Mouse (Mus musculus) forebrain, embryonic 10.5 days (tissue): Measurements from ENCODE around the gene Pam. TPM values are rescaled to one million over a fixed set of nuclear protein-coding genes. Genes with fewer than 3 reads are reported as not detected.

Source experiments
- DNase-seq: peaks from one replicate; pipeline ENCODE4 v3.0.0-alpha.2; 2017; ENCODE audit warnings: low spot score; ENCODE audit errors: extremely low spot score
- H3K27ac ChIP-seq: fragments of 300-500 bp; sonication (generic); 2 replicates; pipeline ENCODE4 v1.5.1; 2016; ENCODE audit warnings: mild to moderate bottlenecking
- H3K27me3 ChIP-seq: fragments of 300-500 bp; sonication (generic); 2 replicates; pipeline ENCODE4 v1.6.1; 2016; ENCODE audit warnings: mild to moderate bottlenecking; ENCODE audit not compliant: poor library complexity, severe bottlenecking
- H3K36me3 ChIP-seq: fragments of 300-500 bp; sonication (generic); replicated peaks from 2 replicates; pipeline ENCODE4 v1.6.1; 2016; ENCODE audit warnings: mild to moderate bottlenecking, moderate library complexity
- H3K4me1 ChIP-seq: fragments of 300-500 bp; sonication (generic); 2 replicates; pipeline ENCODE4 v1.6.1; 2016
- H3K4me3 ChIP-seq: fragments of 300-500 bp; sonication (generic); 2 replicates; pipeline ENCODE4 v1.5.1; 2016; ENCODE audit warnings: mild to moderate bottlenecking, moderate library complexity
- H3K9me3 ChIP-seq: fragments of 300-500 bp; sonication (generic); 2 replicates; pipeline ENCODE4 v1.6.1; 2016; ENCODE audit warnings: mild to moderate bottlenecking, moderate library complexity
- WGBS: fragments of 180-500 bp; shearing (Covaris S2); methylation state at CpG from one replicate; pipeline ENCODE4 v1.1.7; 2016; 5-methylcytosine and 5-hydroxymethylcytosine counted together
- polyA plus RNA-seq: library from polyadenylated mRNA; unstranded; fragments of >200 nt; fragmentation: Nextera tagmentation; extraction: Ambion mirVana; gene quantifications from 2 replicates; pipeline ENCODE4 v1.2.1, GENCODE M21; 2016

Gene Pam
- polyA plus RNA-seq, 1 experiment from 2014 or later = 13.8 TPM

- Histone ChIP-seq H3K4me3 (no peak overlapping the region), H3K36me3 (no peaks in the 10 kb centered on the region), H3K4me1 (peaks cover 52% of the 10 kb centered on the region), H3K27me3 (peaks cover 27% of the 10 kb centered on the region), H3K27ac (no peak overlapping the region), H3K9me3 (no peaks in the 10 kb centered on the region)
- DNase-seq = no peak
- WGBS = 87% methylated on average over 7 of the region's 7 CpGs
Measured at GRCm38 (mm10) chr1:98049756-98050155, 45.7 kb downstream of the Pam start.

- no peak overlapping the region for H3K4me3 ChIP-seq
- no peak for DNase-seq
- peaks cover 40% of the 10 kb centered on the region for H3K27me3 ChIP-seq
- H3K36me3 ChIP-seq = no peaks in the 10 kb centered on the region
- H3K27ac ChIP-seq = no peak overlapping the region
- H3K4me1 ChIP-seq = peaks cover 38% of the 10 kb centered on the region
- no peaks in the 10 kb centered on the region for H3K9me3 ChIP-seq
- WGBS = 32% methylated on average over 5 of the region's 5 CpGs
Measured at GRCm38 (mm10) chr1:98048218-98048801, 47.1 kb downstream of the Pam start.

DNA sequence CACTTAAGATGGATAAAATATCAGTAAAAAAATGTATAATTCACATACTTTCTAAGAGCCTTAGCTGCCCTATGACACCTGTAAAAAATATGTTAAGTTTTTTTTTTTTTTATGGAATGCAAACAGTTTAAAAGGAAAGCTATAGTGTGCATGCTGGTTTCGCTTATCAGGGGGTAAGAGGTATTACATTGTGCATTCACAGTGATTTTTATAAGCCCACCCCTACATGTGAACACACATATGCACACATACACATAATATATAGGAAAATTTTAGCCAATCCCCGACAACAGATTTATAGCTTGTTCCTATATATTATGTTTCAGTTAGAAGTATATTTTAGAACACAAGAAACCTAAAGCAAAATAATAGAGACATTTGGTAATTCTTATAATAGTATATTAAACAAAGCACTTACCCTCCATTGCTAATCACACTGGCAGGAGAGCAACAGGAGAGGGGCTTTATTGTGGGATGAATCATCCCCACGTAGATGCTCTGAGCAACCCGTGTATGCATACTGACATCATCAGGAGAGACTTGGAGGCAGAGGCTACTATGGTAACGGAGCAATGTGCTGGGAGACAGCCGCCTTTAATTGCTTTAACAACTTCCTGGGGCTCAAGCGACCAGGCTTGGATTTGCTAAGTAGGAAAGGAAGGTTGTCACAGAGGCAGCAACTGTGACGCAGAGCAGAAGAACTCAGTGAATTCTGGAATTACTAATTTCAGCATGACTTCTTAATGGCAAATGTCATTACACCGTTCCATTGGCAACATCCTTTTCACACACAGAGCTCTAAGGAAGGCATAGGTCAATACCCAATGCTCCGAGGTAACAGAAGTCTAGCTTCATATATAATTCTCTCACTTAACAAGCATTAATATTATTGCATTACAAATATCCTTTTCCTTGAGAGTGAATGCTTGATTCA lies 47.9 kb downstream of the Pam start:
- Histone ChIP-seq H3K9me3 (no peaks in the 10 kb centered on the region), H3K27me3 (peaks cover 40% of the 10 kb centered on the region), H3K4me1 (peaks cover 42% of the 10 kb centered on the region), H3K27ac (no peak overlapping the region), H3K36me3 (no peaks in the 10 kb centered on the region), H3K4me3 (no peak overlapping the region)
- DNase-seq = peak; percentile 36
- WGBS = 22% methylated on average over 10 of the region's 10 CpGs

DNA sequence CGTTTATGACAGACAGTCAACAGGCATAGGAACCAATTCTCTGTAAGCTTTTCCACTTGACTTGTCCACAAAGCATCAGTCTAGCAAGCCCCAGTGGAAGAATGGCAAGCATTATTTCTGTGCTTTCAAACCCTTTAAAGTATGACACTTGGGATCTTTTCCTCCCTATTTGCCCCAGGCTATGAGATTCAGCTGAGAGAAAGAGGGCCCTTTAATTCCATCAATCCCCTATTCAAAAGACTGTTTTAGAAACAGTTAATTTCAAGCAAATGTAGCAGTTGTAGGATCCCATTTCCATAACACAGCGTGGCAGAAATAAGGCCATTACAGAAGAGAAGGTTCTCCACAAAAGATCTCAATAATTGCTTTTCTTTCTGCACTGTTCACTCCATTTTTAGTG lies 53.0 kb downstream of the Pam start:
- Histone ChIP-seq H3K4me3 (no peak overlapping the region), H3K27ac (no peak overlapping the region), H3K36me3 (no peaks in the 10 kb centered on the region), H3K27me3 (peaks cover 58% of the 10 kb centered on the region), H3K9me3 (no peaks in the 10 kb centered on the region), H3K4me1 (peaks cover 23% of the 10 kb centered on the region)
- WGBS = 7% methylated on average over 2 of the region's 2 CpGs
- DNase-seq = no peak

DNA sequence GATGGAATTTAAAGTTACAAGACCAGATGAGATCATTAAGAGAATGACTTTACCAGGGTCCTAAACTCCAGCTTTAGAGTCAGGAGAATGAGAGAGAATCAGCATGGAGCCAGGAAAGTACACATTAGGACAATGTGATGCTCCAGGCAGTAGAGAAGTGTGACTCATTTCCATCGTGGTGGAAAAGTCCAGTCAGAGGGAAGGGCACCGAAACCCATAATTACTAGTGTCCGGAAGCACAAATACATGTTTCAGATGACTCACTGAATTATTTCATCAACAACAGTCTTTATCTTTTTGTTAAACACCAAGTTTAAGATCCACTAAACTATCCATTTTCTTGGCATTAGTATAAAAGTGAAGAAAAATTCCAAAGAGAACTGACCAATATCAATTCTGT lies 57.2 kb downstream of the Pam start:
- no peak for DNase-seq

GRCm38 (mm10) chr1:98035736-98036135 lies 59.7 kb downstream of the Pam start:
- H3K4me1 ChIP-seq = no peaks in the 10 kb centered on the region
- WGBS = 83% methylated on average over 2 of the region's 2 CpGs
- peaks cover 17% of the 10 kb centered on the region for H3K27me3 ChIP-seq
- H3K36me3 ChIP-seq = no peaks in the 10 kb centered on the region
- no peak for DNase-seq
- H3K4me3 ChIP-seq = no peak overlapping the region
- no peak overlapping the region for H3K27ac ChIP-seq
- no peaks in the 10 kb centered on the region for H3K9me3 ChIP-seq

More for the DNA sequence above, 57.2 kb downstream of the Pam start:
- Histone ChIP-seq H3K27me3 (peaks cover 21% of the 10 kb centered on the region), H3K4me1 (peaks cover 15% of the 10 kb centered on the region), H3K9me3 (no peaks in the 10 kb centered on the region), H3K27ac (no peak overlapping the region), H3K36me3 (no peaks in the 10 kb centered on the region), H3K4me3 (no peak overlapping the region)
- WGBS = 87% methylated on average over 3 of the region's 3 CpGs

- Histone ChIP-seq H3K9me3 (no peaks in the 10 kb centered on the region), H3K27ac (no peak overlapping the region), H3K4me1 (no peaks in the 10 kb centered on the region), H3K4me3 (no peak overlapping the region), H3K27me3 (no peaks in the 10 kb centered on the region), H3K36me3 (no peaks in the 10 kb centered on the region)
- no peak for DNase-seq
- 90% methylated on average over 8 of the region's 8 CpGs for WGBS
Measured at GRCm38 (mm10) chr1:98031802-98032201, 63.6 kb downstream of the Pam start.

DNA sequence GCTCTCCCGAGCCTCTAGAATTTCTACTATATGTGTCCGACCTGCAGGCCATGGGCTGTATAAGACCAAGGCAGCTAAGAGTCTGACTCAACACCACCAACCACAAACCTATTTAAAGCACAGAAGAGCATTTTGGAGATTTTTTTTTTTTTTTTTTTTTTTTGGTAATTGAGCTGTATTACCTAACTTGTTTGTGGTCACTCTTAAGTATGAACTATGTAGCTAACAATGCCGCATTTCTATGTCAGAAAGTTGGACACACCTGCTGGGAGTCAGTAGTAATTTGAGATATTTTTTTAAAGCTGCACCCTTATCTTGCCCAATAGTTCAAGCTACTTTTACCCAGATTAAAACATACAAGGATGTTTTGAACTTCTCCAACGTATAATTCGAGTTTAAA lies 66.4 kb downstream of the Pam start:
- Histone ChIP-seq H3K4me3 (no peak overlapping the region), H3K36me3 (no peaks in the 10 kb centered on the region), H3K27me3 (no peaks in the 10 kb centered on the region), H3K27ac (no peak overlapping the region), H3K4me1 (no peaks in the 10 kb centered on the region), H3K9me3 (no peaks in the 10 kb centered on the region)
- no peak for DNase-seq
- WGBS = 93% methylated on average over 5 of the region's 5 CpGs

GRCm38 (mm10) chr1:98028468-98028867 lies 67.0 kb downstream of the Pam start:
- no peaks in the 10 kb centered on the region for H3K36me3 ChIP-seq
- H3K27ac ChIP-seq = no peak overlapping the region
- H3K27me3 ChIP-seq = no peaks in the 10 kb centered on the region
- no peaks in the 10 kb centered on the region for H3K9me3 ChIP-seq
- no peak overlapping the region for H3K4me3 ChIP-seq
- no peaks in the 10 kb centered on the region for H3K4me1 ChIP-seq
- 92% methylated on average over 5 of the region's 5 CpGs for WGBS
- no peak for DNase-seq

- no peak overlapping the region for H3K4me3 ChIP-seq
Measured at GRCm38 (mm10) chr1:98027959-98028358, 67.5 kb downstream of the Pam start.

DNA sequence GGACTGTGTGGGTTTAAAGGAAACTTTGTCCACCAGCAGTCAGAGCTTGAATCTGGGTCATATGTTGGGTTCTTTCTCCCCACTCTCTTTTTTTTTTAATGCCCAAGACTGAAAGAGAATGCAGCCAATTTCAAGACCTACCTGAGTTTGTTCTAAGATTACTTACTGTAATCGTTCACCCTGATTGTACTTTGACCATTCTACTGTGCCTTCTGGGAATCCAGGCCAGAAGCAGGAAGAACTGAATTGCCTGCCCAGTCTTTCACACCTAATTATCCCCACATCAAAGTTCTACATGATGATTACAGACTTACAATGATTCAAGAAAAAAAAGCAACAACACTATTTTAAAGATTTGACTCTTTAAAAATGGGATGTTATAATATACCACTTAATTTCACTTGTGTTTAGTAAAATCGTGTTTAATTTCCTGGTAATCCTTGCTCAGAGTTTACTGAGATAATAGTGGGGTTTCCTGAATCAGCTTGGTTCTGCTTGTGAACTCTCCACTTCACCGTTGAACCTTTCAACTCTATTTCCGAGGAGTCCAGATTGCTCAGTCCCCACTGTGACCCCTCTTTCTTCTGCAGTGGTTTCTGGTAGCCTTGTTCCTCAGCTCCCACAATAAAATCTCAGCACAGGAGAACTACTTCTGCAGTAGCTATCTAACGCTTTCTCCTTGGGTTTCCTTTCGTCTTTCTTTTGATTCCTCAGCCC lies 69.4 kb downstream of the Pam start:
- H3K4me3 ChIP-seq = no peak overlapping the region
- no peaks in the 10 kb centered on the region for H3K27me3 ChIP-seq
- H3K27ac ChIP-seq = no peak overlapping the region
- no peaks in the 10 kb centered on the region for H3K4me1 ChIP-seq
- DNase-seq = no peak
- H3K9me3 ChIP-seq = no peaks in the 10 kb centered on the region
- no peaks in the 10 kb centered on the region for H3K36me3 ChIP-seq
- WGBS = 90% methylated on average over 6 of the region's 6 CpGs

More at GRCm38 (mm10) chr1:98027959-98028358, 67.5 kb downstream of the Pam start:
- Histone ChIP-seq H3K27ac (no peak overlapping the region), H3K4me1 (no peaks in the 10 kb centered on the region), H3K27me3 (no peaks in the 10 kb centered on the region), H3K9me3 (no peaks in the 10 kb centered on the region), H3K36me3 (no peaks in the 10 kb centered on the region)
- DNase-seq = no peak
- WGBS = 91% methylated on average over 4 of the region's 4 CpGs

DNA sequence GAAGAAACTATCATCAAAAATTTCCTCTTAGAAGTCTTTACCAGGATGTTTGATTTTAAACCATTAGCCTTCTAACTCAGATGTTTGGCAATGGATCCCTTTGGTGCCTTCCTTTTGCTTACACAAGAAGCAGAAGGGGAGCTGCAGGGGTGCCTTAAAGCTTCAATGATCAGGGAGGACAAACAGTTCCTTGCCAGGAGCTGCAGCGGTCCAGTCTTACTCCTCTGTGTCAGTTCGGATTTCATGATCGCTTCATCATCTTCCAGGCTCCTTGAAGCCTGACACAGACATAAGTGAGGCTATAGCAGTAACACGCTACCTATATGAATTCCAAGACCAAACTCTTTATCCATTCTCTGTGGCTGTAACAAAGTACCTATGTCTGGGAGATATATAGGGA lies 71.6 kb downstream of the Pam start:
- no peak overlapping the region for H3K4me3 ChIP-seq
- no peaks in the 10 kb centered on the region for H3K27me3 ChIP-seq
- H3K27ac ChIP-seq = no peak overlapping the region
- DNase-seq = no peak
- no peaks in the 10 kb centered on the region for H3K4me1 ChIP-seq
- WGBS = 89% methylated on average over 4 of the region's 4 CpGs
- no peaks in the 10 kb centered on the region for H3K36me3 ChIP-seq
- H3K9me3 ChIP-seq = no peaks in the 10 kb centered on the region

DNA sequence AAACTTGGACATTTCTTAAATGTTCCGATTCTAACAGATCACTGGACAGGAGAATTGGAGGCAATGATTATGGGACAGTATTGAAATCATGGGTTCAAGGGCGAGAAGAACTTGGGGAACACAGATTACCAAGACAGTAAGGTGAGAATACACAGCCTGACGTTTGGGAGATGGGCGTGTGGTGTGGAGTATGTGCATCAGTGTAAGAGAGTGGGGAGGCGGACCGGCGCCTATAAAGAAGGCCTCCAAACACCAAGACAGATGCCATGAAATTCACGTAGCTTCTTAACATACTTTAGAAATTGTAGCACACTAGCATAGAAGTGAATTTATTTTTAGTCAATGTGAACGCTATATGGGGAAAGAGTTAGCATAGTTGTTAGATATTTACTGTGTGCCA lies 76.5 kb downstream of the Pam start:
- Histone ChIP-seq H3K4me3 (no peak overlapping the region), H3K36me3 (no peaks in the 10 kb centered on the region), H3K27me3 (no peaks in the 10 kb centered on the region), H3K27ac (no peak overlapping the region), H3K9me3 (no peaks in the 10 kb centered on the region), H3K4me1 (peaks cover 9% of the 10 kb centered on the region)
- no peak for DNase-seq
- WGBS = 85% methylated on average over 9 of the region's 9 CpGs
